ENCODE assay signal across 21 mouse cellular contexts in the genomic region with DNA sequence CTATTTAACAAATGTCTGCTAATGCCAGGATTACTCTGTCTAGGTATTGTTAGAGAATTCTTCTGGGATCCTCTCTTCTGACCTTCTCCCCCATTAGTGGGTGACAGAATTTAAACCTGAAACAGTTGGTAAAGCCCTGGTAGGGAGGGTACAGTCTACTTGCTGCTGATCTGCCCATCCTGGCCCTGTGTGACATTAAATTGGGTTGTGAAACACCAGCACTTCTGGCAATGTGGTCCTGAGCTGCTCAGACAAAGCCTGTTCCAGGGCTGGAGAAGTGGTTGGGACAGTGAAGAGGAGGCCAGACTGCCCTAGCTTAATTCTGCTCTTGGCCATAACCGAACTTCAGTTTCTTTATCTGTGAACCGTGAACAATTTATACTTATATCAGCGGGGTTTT. TPM values are rescaled to one million over a fixed set of nuclear protein-coding genes. Genes with fewer than 3 reads are reported as not detected.
"Had no signal": no experiment of that assay in that cellular context is flagged by ENCODE, and none has a peak within 500 bp of the region (broad histone marks: within the 10 kb centered on the region; RNA-seq: fewer than 3 reads in every experiment).

No protein-coding gene starts in this region.

- H3K4me1 ChIP-seq: midbrain, embryonic 13.5 days; midbrain, embryonic 15.5 days; neural tube, embryonic 12.5 days; stomach, embryonic 15.5 days had no signal

- H3K27ac ChIP-seq: macrophage; midbrain, embryonic 13.5 days; midbrain, embryonic 15.5 days; neural tube, embryonic 12.5 days; stomach, embryonic 15.5 days; stomach, postnatal 0 days had no signal

- H3K9me3 ChIP-seq: megakaryocyte, embryonic 14.5 days; midbrain, embryonic 13.5 days; midbrain, embryonic 15.5 days; neural tube, embryonic 12.5 days; stomach, embryonic 15.5 days had no signal

- H3K4me2 ChIP-seq: lung, embryonic 14.5 days; midbrain, embryonic 11.5 days; midbrain, embryonic 13.5 days; midbrain, embryonic 15.5 days; neural tube, embryonic 12.5 days; stomach, embryonic 15.5 days had no signal

- DNase-seq: lung, adult 18-20 months; lung, embryonic 14.5 days; lung, postnatal 14 days; lung, postnatal 36 days; right cerebral cortex, postnatal 14 days; thymus, adult 2 months; thymus, postnatal 25 days; thymus, postnatal 4 days had no signal

- H3K27me3 ChIP-seq: midbrain, embryonic 13.5 days; midbrain, embryonic 15.5 days; neural tube, embryonic 12.5 days; stomach, embryonic 15.5 days had no signal

- ATAC-seq: midbrain, embryonic 13.5 days; midbrain, embryonic 15.5 days had no signal

- H3K9ac ChIP-seq: lung, embryonic 14.5 days; midbrain, embryonic 13.5 days; midbrain, embryonic 15.5 days; neural tube, embryonic 12.5 days; stomach, embryonic 15.5 days had no signal

- H3K4me3 ChIP-seq: megakaryocyte, embryonic 14.5 days; midbrain, embryonic 13.5 days; midbrain, embryonic 15.5 days; neural tube, embryonic 12.5 days; stomach, embryonic 15.5 days had no signal

- H3K36me3 ChIP-seq: midbrain, embryonic 13.5 days; midbrain, embryonic 15.5 days; neural tube, embryonic 12.5 days; stomach, embryonic 15.5 days had no signal

RNA-seq across cellular contexts. Expression of a gene that starts 27.1 kb away (rescaled TPM):
- total RNA-seq: megakaryocyte progenitor cell, adult 5-6 weeks; monocyte, adult 5-6 weeks; neutrophil, adult 5-6 weeks had no signal
- polyA plus RNA-seq: macrophage had no signal

RNA-seq across cellular contexts. Expression of a gene that starts 52.1 kb away (rescaled TPM):
- total RNA-seq: megakaryocyte progenitor cell, adult 5-6 weeks; monocyte, adult 5-6 weeks; neutrophil, adult 5-6 weeks had no signal
- polyA plus RNA-seq: macrophage; midbrain, embryonic 11.5 days; spleen, adult 2 months; testis, adult 2 months had no signal
